Mouse (Mus musculus): ENCODE data around the gene Stat5b. TPM values are rescaled to one million over a fixed set of nuclear protein-coding genes. Genes with fewer than 3 reads are reported as not detected.

The Stat5b gene
- polyA plus RNA-seq, 1 experiment from 2014 or later: 46.0 TPM

- no peaks in the 10 kb centered on the region for H3K9me3 ChIP-seq (ENCODE audit: control insufficient read depth, low read length)
- H3K9ac ChIP-seq (ENCODE audit: low read depth, low read length): peak overlapping the region; percentile 97
- H3K4me3 ChIP-seq (ENCODE audit: low read depth, low read length): peak overlapping the region; percentile 98
- peaks cover 3% of the 10 kb centered on the region; the same call in 1 of the 2 replicates for H3K36me3 ChIP-seq (ENCODE audit: control insufficient read depth, insufficient read depth, low read length)
- H3K4me2 ChIP-seq: peak overlapping the region; percentile 89
- peaks cover 40% of the 10 kb centered on the region for H3K4me1 ChIP-seq (replicated peaks; ENCODE audit: control insufficient read depth, insufficient read depth, low read length)
- 86% methylated on average over 9 of the region's 9 CpGs for WGBS
- H3K27ac ChIP-seq (ENCODE audit: low read depth, low read length): peak overlapping the region; percentile 93; the same call in 1 of the 2 replicates
- ATAC-seq (replicated peaks; ENCODE audit: low FRiP score) (no peak), DNase-seq (ENCODE audit: low spot score) (no peak)
- H3K27me3 ChIP-seq (replicated peaks; ENCODE audit: control insufficient read depth, insufficient read depth, low read length): no peaks in the 10 kb centered on the region
Observed at GRCm38 (mm10) chr11:100735134-100735865, 115.2 kb downstream of the Stat5b start.

Other genes starting within 250 kb of the Stat5b start
- 35.4 and 36.5 TPM in 2 replicates for gene Nkiras2, start 231.5 kb downstream of the Stat5b start, polyA plus RNA-seq (2014; fragmentation: Nextera tagmentation; extraction: Ambion mirVana)
- 70.6 and 70.8 TPM in 2 replicates for gene Dnajc7, start 230.6 kb downstream of the Stat5b start, polyA plus RNA-seq (2014; fragmentation: Nextera tagmentation; extraction: Ambion mirVana)
- gene Zfp385c, start 158.3 kb downstream of the Stat5b start, polyA plus RNA-seq (2014; fragmentation: Nextera tagmentation; extraction: Ambion mirVana): not detected in 2 replicates
- gene Dhx58, start 146.5 kb downstream of the Stat5b start, polyA plus RNA-seq (2014; fragmentation: Nextera tagmentation; extraction: Ambion mirVana): 2.5 and 3.7 TPM in 2 replicates
- 66.3 and 75.7 TPM in 2 replicates for gene Kat2a, start 138.3 kb downstream of the Stat5b start, polyA plus RNA-seq (2014; fragmentation: Nextera tagmentation; extraction: Ambion mirVana)
- gene Hspb9, start 136.9 kb downstream of the Stat5b start, polyA plus RNA-seq (2014; fragmentation: Nextera tagmentation; extraction: Ambion mirVana): 0.27 and 0.30 TPM in 2 replicates
- 51.2 TPM in 2 replicates for gene Rab5c, start 112.5 kb downstream of the Stat5b start, polyA plus RNA-seq (2014; fragmentation: Nextera tagmentation; extraction: Ambion mirVana)
- gene Kcnh4, start 90.8 kb downstream of the Stat5b start, polyA plus RNA-seq (2014; fragmentation: Nextera tagmentation; extraction: Ambion mirVana): not detected in 2 replicates
- gene Hcrt, start 87.8 kb downstream of the Stat5b start, polyA plus RNA-seq (2014; fragmentation: Nextera tagmentation; extraction: Ambion mirVana): not detected in 2 replicates
- 3.1 and 3.8 TPM in 2 replicates for gene Ghdc, start 79.8 kb downstream of the Stat5b start, polyA plus RNA-seq (2014; fragmentation: Nextera tagmentation; extraction: Ambion mirVana)
- 26.3 and 27.8 TPM in 2 replicates for gene Stat5a, start 8.6 kb upstream of the Stat5b start, polyA plus RNA-seq (2014; fragmentation: Nextera tagmentation; extraction: Ambion mirVana)
- 52.9 and 57.3 TPM in 2 replicates for gene Stat3, start 88.8 kb upstream of the Stat5b start, polyA plus RNA-seq (2014; fragmentation: Nextera tagmentation; extraction: Ambion mirVana)
- 22.6 and 23.3 TPM in 2 replicates for gene Cavin1, start 120.2 kb upstream of the Stat5b start, polyA plus RNA-seq (2014; fragmentation: Nextera tagmentation; extraction: Ambion mirVana)
- gene Atp6v0a1, start 158.7 kb upstream of the Stat5b start, polyA plus RNA-seq (2014; fragmentation: Nextera tagmentation; extraction: Ambion mirVana): 55.4 and 60.0 TPM in 2 replicates
- gene Naglu, start 219.3 kb upstream of the Stat5b start, polyA plus RNA-seq (2014; fragmentation: Nextera tagmentation; extraction: Ambion mirVana): 7.7 and 8.0 TPM in 2 replicates
- 0.12 and 0.27 TPM in 2 replicates for gene Hsd17b1, start 227.7 kb upstream of the Stat5b start, polyA plus RNA-seq (2014; fragmentation: Nextera tagmentation; extraction: Ambion mirVana)
- gene Coasy, start 231.8 kb upstream of the Stat5b start, polyA plus RNA-seq (2014; fragmentation: Nextera tagmentation; extraction: Ambion mirVana): 43.3 and 45.8 TPM in 2 replicates
- gene Mlx, start 236.6 kb upstream of the Stat5b start, polyA plus RNA-seq (2014; fragmentation: Nextera tagmentation; extraction: Ambion mirVana): 45.3 and 45.6 TPM in 2 replicates
- 40.7 and 42.8 TPM in 2 replicates for gene Psmc3ip, start 244.7 kb upstream of the Stat5b start, polyA plus RNA-seq (2014; fragmentation: Nextera tagmentation; extraction: Ambion mirVana)

Data from liver, embryonic 11.5 days (tissue).